Mouse (Mus musculus): ENCODE measurements around the gene Nebl.

- TF ChIP-seq CTCF (IDR thresholded peaks at IDR 0.05; ENCODE audit: control insufficient read depth, insufficient read depth, insufficient replicate concordance, low read depth, low read length) (no peak), POLR2A (IDR thresholded peaks at IDR 0.05; ENCODE audit: control insufficient read depth, low read depth, low read length) (no peak)
Observed at GRCm38 (mm10) chr2:17671566-17671965, 59.7 kb downstream of the Nebl start.
